Mouse (Mus musculus) WW6 (cell line): ENCODE data around the gene Cyp2w1.
"Not testable (repeated sequence)": the region's sequence is repeated elsewhere in the genome, so short reads cannot be mapped to it uniquely, and the experiment has no call there.

Experiments used
- DNase-seq: peaks from one replicate; pipeline ENCODE4 v3.0.0-alpha.2; 2013; ENCODE audit warnings: low read depth, low spot score

The Cyp2w1 gene

DNA sequence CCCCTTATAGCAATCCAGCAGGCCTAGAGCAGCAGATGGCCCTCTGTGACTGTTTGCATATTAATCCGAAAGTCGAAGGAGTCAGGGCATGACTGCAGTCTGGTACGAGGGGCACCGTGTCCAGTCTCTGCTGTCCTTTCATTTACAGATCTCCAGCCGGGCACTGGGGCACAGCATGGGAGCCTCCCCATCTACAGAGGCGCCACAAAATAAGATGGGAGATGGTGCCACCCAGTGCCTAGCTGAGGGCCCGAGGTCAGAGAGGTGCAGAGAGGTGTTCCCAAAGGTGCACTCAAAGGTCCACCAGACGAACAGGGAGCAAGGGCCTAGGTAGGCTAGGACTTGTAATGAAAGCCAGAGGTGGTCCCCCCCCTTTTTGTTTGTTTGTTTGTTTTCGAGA, 30.8 kb downstream of the Cyp2w1 start:
- no peak for DNase-seq

DNA sequence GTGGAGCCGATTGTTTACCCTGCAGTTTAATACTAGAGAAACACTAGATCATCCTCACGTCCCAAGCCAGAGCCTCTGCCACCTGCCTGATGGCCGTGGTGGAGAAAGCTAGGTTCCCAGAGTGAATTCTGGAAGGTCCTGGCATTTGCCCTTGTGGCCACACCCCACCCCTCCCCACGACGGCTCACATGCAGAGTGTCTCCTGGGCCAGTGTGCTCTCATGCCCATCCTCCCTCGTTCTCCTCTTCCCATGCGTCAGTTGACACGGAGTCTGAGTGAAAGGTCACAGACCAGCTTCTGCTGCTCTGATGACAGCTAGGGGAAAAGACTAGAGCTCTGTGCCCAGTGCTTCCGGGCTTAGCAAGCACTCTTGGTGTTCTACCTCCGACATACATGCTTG, 32.1 kb downstream of the Cyp2w1 start:
- DNase-seq, result no peak

DNA sequence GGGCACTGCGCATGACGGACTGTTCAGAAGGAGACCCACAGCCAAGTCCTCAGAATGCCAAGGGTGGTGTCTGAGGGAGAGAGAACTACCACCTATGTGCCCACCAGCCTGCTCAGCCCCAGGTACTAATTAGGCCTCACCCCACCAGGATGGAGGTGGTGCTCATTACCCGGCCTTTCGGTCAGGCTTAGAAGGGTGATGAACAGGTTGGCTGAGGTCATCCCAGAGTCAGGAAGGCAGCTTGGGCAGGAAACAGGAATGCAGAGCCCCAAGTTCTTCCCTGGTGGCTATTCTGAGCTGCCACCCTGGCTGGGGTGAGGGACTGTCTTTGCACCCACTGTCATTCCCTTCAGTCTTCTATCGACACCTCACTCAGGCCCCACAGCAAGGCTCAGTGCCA, 33.6 kb downstream of the Cyp2w1 start:
- no peak for DNase-seq

DNA sequence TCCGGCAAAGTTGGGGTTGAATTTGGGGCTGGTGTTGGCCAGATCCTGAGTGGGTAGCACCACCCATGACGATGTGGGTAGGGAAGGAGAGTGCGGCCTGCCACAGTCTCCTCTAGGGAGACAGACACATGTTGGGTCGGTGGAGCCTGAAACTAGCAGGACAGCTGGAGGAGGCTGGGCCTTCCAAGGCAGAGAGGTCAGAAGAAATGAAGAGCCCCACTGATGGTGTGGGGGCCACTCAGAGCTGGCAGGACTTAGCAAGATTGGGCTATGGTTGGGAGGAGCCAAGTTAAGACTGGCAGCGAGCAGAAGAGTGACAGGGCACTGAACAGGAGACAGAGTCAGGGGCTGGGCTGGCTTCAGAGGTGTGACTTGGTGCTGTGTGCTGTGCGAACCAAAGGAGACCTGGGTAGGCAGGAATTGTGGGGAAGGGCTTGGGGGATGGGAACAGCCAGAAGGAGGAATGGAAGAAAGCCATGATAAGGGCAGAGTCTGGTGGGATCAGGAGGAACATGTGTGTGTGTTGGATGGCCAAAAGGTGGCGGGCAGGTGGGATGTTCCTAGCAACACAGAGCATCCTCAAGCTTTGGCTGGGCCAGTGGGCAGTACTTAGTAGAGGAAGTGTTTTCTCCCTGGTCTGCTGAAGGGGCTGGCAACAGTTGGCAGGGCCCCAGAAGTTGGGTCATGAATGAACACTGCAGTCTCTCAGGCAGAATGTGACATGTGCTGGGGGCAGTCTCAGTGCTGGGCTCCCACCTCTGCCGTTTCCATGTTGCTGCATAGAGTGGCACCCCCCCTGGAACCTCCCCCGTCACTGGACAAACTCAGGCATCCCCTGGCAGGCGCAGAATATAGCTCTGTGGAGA, 35.1 kb downstream of the Cyp2w1 start:
- no peak for DNase-seq

DNA sequence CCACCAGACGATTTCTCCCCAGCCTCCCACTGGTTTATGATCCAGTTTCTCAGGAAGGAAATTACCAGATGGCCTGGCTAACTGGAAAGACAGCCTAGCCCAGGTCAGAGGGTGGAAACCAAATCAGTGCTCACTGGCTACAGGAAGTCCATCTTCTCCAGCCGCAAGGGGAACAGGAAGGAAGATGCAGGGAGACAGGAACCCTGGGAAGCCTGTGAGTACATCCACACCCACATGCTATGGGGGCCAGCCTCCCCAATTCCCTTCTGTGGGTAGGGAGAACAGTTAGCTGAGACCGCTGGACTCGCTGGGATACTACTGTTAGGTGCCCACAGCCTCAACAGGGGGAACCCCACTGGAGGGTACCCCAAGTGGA, 35.8 kb downstream of the Cyp2w1 start:
- no peak for DNase-seq

DNA sequence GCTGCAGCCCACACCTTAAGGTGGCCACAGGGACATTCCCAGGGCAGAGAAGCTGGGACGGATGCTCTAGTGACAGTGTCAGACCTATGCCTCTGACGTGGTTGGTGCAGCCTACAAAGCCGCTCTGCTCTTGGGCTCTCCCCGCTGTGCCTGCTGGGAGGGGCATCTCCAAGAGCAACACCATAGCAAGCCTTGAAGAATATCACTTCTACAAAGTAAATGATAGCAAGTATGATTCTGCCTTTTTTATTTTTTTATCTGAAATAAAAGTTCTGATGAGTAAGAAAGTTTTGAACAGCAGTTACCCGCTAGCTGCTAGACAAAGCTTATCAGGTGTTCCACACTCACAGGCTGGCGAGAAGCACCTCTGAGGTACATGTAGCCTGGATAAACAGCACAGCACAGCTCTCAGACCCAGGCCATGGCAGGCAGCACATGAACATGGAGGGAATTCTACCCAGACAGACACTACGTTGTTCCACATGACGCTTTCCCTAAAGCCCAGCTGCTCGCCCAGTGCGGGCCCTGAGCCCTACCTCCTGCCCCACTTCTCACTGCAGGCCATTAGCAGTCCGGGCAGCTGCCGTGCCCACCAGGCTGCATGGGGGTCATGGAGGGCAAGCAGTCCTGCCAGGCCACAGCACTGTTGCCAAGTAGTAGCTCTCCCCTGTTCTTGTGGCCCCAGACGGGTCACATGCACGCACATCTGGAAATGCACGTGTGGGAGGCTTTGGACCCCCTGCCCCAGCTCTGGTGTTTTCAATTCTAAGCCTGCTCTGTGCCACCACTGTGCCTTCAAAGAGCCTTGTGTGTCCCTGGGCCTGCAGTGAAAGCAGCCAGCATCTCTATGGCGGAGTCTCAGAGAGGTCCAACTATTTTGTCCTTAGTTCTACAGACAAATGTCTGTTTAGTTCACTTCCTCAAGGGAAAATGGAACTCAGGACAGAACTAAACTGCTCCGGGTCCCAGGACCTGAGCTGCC, 36.6 kb downstream of the Cyp2w1 start:
- no peak for DNase-seq

DNA sequence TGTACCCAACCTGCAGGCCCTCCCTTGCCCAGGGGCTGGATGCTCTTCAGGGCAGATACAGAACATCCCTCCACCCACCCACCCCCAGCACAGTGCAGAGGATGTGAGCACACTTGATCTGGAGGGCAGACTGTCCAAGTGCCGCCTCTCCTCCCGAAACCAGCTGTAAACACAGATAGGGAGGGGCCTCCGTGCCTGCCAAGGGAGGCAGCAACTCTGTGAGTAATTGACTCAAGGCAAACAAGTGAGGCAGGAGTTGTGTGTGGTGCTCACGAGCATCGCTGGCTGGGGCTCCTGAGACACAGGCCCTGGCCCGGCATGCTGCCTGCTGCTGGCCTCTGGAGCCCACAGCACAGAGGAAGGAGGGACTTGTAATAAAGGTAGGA, 37.3 kb downstream of the Cyp2w1 start:
- DNase-seq, result no peak

DNA sequence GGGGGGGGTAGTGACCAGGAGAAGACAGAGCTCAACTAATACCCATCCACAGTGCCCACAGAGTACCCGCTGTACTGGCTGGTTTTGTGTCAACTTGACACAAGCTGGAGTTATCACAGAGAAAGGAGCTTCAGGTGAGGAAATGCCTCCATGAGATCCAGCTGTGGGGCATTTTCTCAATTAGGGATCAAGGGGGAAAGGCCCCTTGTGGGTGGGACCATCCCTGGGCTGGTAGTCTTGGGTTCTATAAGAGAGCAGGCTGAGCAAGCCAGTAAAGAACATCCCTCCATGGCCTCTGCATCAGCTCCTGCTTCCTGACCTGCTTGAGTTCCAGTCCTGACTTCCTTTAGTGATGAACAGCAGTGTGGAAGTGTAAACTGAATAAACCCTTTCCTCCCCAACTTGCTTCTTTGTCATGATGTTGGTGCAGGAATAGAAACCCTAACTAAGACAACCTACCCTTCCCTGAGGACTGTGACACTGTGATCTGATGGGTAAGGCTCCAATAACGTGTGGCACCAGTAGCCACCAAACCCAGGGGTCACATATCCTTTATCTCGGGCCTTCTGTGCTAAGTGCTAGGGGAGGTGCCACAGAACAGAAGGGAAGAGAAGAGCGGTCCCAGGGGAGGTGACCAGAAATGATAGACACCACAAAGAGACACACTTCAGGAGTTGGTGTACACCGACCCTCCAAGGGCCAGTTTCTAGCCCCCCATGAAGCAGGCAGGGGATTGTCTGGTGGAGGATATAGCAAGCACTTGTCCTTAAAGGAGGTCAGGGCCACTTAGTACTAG, 38.1 kb downstream of the Cyp2w1 start:
- not testable (repeated sequence) for DNase-seq

DNA sequence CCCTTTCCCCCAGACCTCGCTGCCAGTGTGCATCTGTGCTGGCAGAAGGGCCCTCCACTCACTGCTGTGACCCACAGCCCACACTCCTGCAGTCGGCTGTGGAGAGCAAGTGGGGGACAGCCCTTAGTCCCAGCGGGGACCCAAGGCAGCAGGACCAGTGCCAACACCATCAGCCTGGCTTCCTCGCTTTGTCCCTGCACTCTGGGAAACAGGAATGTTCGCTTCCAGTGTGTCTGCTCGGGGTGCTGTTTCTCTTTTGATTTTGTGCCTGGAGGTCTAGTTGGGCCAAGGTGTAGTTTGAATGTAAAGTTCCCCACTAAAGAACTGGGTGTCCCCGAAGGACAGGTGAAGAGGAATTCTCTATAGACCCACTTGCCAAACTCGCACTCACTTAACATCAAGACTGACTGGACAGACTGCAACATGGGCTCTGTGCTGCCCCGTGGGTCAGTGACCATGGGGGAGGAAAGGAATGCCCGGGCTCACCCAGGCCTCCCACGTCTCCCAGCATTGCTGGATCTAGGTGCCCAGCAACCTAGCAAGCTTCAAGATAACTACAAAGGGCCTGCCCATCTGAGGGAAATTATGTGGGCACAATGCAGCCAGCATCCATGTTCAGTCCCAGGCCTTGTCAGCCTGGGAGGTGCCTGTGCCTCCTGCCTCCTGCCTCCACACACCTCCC, 39.0 kb downstream of the Cyp2w1 start:
- no peak for DNase-seq

DNA sequence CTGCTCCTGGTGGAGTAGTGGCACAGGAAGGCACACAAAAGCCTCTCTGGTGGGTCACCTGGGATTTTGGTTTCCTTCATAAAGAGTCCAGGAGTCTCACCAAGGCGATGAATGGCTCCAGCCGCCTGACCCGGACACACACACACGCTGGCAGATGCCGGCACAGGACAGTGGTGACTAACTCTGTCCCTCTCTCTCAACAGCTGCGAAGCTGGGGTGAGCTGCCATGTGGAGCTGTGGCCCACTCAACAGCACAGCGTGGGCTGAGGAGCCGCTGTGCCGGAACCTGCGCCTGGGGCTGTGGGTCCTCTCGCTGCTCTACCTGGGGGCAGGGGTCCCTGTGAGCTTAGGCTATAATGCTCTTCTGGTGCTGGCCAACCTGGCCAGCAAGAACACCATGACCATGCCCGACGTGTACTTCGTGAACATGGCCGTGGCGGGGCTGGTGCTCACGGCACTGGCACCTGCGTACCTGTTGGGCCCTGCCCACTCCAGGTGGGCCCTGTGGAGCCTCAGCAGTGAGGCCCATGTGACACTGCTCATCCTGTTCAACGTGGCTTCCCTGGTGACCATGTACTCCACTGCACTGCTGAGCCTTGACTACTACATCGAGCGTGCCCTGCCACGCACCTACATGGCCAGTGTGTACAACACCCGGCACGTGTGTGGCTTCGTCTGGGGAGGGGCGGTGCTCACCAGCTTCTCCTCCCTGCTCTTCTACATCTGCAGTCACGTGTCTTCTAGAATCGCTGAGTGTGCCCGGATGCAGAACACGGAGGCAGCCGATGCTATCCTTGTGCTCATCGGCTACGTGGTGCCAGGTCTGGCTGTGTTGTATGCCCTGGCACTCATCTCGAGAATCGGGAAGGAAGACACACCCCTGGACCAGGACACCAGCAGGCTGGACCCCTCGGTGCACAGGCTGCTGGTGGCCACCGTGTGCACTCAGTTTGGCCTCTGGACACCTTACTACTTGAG, 40.1 kb downstream of the Cyp2w1 start:
- no peak for DNase-seq

DNA sequence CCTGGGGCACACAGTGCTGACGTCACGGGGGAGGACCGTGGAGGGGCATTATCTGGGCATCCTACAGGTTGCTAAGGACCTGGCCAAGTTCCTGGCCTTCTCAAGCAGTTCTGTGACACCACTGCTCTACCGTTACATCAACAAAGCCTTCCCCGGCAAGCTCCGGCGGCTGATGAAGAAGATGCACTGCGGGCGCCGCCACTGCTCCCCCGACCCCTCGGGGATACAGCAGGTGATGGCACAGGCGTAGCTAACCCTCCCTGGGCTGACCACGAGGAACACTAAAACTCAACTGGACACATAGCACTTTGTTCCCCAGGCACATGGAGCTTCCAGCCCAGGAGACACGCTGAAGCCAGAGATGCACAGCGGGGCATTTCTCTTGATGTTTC, 40.8 kb downstream of the Cyp2w1 start:
- DNase-seq, result no peak

DNA sequence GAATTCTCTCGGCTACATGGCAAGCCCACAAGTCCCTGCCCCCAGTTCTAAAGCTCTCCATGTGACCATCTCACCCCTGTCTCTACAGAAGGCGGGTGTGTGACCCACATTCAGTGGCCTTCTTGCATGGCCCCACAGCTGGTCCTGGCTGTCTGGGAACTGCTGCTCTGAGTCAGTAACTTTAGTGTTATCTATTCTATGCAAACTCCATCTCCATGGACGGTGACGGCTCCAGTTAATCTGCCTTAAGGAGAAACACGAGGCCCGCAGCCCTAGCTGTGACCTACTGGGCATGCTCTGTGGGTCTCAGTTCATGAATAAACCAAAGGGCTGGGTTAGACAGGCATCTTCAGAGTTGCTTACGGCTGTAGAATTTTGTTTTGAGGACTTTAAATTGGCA, 42.0 kb downstream of the Cyp2w1 start:
- no peak for DNase-seq

DNA sequence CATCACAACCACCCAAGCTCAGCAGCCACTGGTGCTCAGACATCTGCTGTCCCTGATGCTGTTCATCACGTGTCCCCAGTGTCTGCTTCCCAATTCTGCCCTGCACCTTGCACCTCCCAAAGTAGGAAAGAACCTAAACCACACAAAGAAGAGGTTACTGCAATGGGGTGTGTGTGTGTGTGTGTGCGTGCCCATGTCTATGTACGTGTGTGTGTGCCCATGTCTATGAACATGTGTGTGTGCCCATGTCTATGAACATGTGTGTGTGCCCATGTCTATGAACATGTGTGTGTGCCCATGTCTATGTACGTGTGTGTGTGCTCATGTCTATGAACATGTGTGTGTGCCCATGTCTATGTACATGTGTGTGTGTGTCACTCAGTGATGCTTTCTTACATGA, 43.1 kb downstream of the Cyp2w1 start:
- DNase-seq, result no peak

DNA sequence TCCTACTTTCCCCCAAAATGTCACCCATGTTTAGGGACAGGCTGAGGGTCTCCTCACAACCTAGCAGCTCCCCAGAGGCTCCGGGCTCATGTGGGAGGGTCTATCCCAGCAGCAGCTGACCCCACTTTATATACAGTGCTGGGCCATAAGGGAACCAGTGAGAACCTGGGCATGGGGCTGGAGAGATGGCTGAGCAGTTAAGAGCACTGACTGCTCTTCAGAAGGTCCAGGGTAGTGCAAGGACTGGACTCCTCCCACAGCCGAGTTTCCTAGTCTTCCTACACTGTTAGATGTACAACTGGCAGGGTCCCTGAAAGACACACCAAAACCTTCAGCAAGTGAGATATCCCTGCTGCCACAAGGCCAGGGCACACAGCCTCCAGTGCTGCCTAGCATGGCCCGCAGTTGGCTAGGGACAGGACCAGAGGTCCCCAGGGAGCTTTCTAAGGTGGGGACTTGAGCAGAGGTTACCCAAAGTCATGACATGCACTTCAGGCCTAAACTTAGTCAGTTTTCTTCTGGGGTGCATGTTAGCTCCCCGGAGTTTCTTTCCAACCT, 45.0 kb downstream of the Cyp2w1 start:
- DNase-seq, result no peak

DNA sequence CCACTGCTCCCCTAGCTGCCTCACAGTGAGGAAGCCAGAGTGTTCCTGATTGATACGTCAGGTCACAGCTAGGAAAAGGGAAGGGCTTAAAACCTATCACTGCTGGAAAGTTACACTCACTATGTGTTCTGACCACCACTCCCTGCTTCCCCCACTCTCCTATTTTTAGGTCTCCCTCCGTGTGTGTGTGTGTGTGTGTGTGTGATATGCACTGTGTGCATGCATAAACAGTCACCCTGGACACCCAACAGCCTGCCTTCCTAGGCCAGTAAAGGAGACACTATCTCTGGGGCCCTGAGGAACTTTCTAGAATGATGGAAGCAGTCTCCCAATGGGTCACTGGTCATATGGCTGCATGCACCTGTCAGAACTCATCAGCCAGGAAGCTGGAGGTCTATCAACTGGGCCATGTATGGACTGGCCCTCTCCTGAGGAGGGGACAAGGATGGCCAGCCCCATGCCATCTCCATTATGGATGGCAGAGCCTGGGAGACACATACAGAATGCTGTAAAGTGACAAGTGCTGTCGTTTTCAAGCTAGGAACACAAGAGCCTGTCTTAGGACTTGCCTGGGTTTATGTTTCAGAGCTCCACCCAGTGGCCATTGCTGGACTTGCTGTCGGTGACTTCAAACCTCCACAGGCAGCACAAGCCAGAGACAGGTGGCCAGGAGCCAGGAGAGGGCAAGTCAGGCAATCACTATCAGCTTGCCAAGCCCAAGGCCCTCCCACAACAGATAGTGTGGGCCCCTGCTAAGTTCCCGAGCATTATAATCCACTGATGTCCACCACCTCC, 45.7 kb downstream of the Cyp2w1 start:
- peak; percentile 46 for DNase-seq

DNA sequence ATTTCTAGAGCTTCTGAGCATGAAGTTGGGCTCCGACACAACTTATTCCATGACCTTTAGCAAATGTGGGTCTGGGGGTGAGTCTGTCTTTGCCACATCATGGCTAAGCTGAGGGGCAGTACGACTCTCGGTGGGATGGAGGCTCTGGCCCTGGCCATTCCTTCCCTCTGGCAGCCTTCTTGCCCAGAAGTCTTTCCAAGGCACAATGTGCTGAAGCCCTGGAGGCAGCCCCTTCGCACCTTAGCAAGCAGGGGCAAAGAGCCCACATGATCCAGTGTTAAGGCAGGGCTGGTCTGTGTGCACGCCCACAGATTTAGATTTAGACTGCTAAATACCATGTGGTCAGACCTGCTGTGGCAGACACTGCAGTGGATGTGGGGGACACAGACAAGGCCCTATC, 46.4 kb downstream of the Cyp2w1 start:
- DNase-seq, result no peak

DNA sequence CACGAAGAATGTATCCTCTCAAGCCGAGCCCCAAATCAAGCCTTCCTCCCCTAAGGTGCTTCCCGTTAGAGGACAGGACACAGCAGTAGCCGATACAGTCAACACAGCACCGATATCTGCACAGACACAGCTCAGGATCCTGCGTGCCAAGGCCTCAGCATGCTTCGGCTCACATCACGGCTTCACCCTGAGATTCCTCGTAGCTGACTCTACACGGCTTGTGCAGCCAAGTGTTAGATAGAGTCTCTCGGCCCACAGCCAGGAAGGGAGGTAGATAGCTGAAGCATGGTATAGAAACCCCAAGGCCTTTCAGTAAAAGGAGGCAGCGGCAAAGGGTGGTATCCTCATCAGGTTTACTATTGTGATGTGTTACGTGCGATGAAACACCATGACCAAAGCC, 47.6 kb downstream of the Cyp2w1 start:
- DNase-seq, result no peak

DNA sequence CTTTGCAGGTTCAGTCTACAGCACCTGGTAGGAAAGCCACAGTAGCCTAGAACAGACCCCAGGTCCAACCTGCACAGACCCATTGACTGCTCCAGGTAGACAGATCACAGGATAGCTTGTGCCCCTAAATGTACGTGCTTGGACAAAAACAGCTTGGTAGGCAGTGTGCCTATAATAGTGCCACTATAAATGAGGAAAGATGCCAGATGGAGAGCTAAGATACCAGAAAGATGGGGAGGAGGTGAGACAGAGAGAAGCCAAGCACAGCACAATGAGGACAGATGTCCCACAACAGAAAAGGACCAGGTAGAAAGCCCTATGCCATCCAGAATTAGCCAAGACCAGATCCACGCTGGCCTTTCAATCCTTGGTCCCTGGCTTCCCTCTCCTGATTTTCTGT, 49.7 kb downstream of the Cyp2w1 start:
- DNase-seq, result no peak

DNA sequence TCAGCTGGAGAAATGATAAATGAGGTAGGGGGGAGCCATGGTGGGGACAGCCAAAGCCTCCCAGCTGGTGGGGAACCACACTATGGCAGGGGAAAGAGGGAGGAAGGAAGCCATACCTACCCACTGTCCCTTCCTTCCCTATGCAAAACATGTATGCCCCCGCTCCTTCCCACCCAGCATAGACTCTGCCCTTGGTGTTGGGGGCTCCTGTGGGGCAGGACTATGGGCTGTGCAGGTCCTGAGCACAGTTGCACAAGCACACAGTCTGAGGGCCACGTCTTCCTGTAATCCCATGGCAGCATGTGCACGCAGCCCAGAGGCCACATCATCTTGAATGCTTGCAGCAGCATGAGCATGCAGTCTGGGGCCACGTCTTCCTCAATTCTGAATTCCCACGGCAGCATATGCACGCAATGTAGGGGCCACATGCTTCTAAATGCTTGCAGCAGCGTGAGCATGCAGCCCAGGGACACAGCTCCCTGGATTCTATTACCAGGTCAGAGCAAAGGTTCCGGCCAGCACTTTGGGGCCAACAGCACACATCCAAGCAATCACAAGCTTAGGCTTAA, 51.4 kb downstream of the Cyp2w1 start:
- DNase-seq, result no peak
